Mouse (Mus musculus) E14TG2a.4 (cell line): ENCODE data around the gene Dll4.

Experiments used
- CTCF ChIP-seq: conservative IDR thresholded peaks from 2 replicates; pipeline ENCODE4 v1.5.1; 2014; ENCODE audit warnings: low read length
- POU5F1 ChIP-seq: IDR thresholded peaks from 2 replicates; pipeline ENCODE4 v1.6.1; 2014; ENCODE audit warnings: low read length, borderline replicate concordance

- TF ChIP-seq CTCF, result no peak
- no peak for TF ChIP-seq POU5F1
Observed at GRCm38 (mm10) chr2:119298839-119299238, 26.7 kb upstream of the Dll4 start.
